Comparison of ENCODE assay signal across 7 mouse cellular contexts in the genomic region with DNA sequence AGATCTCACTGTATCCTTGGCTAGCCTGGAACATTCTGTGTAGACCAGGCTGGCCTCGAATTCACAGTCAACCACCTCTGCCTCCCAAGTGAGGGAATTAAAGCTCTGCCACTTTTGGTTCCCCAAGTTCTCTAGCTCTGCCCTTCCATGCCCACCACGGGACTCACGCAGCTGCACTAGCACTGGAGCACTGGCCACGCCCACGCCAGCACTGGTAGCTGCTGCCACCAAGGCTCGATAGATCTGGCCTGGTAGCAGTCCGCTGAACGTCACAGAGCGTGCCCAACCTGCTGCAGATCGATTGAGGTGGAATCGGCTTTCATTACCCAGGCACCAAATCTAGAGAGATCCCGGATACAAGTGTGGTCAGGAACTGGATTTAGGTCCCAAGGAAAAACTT. TPM values are rescaled to one million over a fixed set of nuclear protein-coding genes. Genes with fewer than 3 reads are reported as not detected.
A peak's percentile ranks its signal among the peaks of the same experiment; 100 is the strongest.
DNase-seq lines count a peak whose midpoint lies in the region; ATAC-seq and TF ChIP-seq lines count a peak whose summit lies in the region.

No protein-coding gene starts in this region.

- no peak overlapping the region for H3K27ac ChIP-seq in forebrain, embryonic 16.5 days (ENCODE audit: low read length)
- H3K27ac ChIP-seq in limb, embryonic 14.5 days (replicated peaks; ENCODE audit: low read depth, low read length) = no peak overlapping the region
- H3K27ac ChIP-seq in midbrain, embryonic 15.5 days = no peak overlapping the region

- H3K9me3 ChIP-seq in forebrain, embryonic 16.5 days (ENCODE audit: control insufficient read depth, low read length) = no peaks in the 10 kb centered on the region
- H3K9me3 ChIP-seq in limb, embryonic 14.5 days (ENCODE audit: control insufficient read depth, low read length) = no peaks in the 10 kb centered on the region
- H3K9me3 ChIP-seq in midbrain, embryonic 15.5 days = no peaks in the 10 kb centered on the region

- TF ChIP-seq POLR2A in limb, embryonic 14.5 days (IDR thresholded peaks at IDR 0.05; ENCODE audit: borderline replicate concordance, extremely low read depth, insufficient read depth, insufficient read length) = no peak

- peak; percentile 31 for ATAC-seq in CD4-positive, CD25-positive, alpha-beta regulatory T cell, adult 4 months
- peak; percentile 47 for ATAC-seq in forebrain, embryonic 16.5 days
- ATAC-seq in limb, embryonic 14.5 days (ENCODE audit: low FRiP score, low read depth) = peak; percentile 10; the same call in 1 of the 2 replicates
- ATAC-seq in midbrain, embryonic 15.5 days (replicated peaks) = peak; percentile 62

- peak overlapping the region; percentile 43 for H3K4me2 ChIP-seq in forebrain, embryonic 16.5 days (ENCODE audit: low read length)
- H3K4me2 ChIP-seq in limb, embryonic 14.5 days (replicated peaks; ENCODE audit: low read depth, low read length, severe bottlenecking) = peak overlapping the region; percentile 51
- peak overlapping the region; percentile 51 for H3K4me2 ChIP-seq in midbrain, embryonic 15.5 days

- H3K36me3 ChIP-seq in forebrain, embryonic 16.5 days (ENCODE audit: control insufficient read depth, insufficient read depth) = no peaks in the 10 kb centered on the region
- no peaks in the 10 kb centered on the region for H3K36me3 ChIP-seq in limb, embryonic 14.5 days (ENCODE audit: control insufficient read depth, insufficient read depth, low read length)
- no peaks in the 10 kb centered on the region for H3K36me3 ChIP-seq in midbrain, embryonic 15.5 days (replicated peaks)

- 34% methylated on average over 12 of the region's 12 CpGs for WGBS in forebrain, embryonic 16.5 days
- WGBS in limb, embryonic 14.5 days = 17% methylated on average over 12 of the region's 12 CpGs
- WGBS in midbrain, embryonic 15.5 days = 25% methylated on average over 12 of the region's 12 CpGs

- H3K9ac ChIP-seq in forebrain, embryonic 16.5 days (replicated peaks; ENCODE audit: low read depth, low read length) = no peak overlapping the region
- H3K9ac ChIP-seq in limb, embryonic 14.5 days (ENCODE audit: low read depth, low read length, severe bottlenecking) = no peak overlapping the region
- H3K9ac ChIP-seq in midbrain, embryonic 15.5 days = no peak overlapping the region

- DNase-seq in B cell, adult 2 months = peak; percentile 54 to 57
- DNase-seq in limb, embryonic 14.5 days (ENCODE audit: low spot score) = no peak
- DNase-seq in frontal cortex, postnatal 25 days (ENCODE audit: low spot score in 2 of 2) = no peak
- no peak for DNase-seq in frontal cortex, postnatal 36 days (ENCODE audit: low spot score in 2 of 2)

- no peaks in the 10 kb centered on the region; the same call in 1 of the 2 replicates for H3K4me1 ChIP-seq in forebrain, embryonic 16.5 days (replicated peaks; ENCODE audit: control insufficient read depth, insufficient read depth, low read length)
- 0 out of 2 replicates have a peak, but pooled peaks cover 5% of the 10 kb centered on the region for H3K4me1 ChIP-seq in limb, embryonic 14.5 days (ENCODE audit: control insufficient read depth, insufficient read depth, low read length)
- H3K4me1 ChIP-seq in midbrain, embryonic 15.5 days = no peaks in the 10 kb centered on the region; the same call in 1 of the 2 replicates

- H3K4me3 ChIP-seq in forebrain, embryonic 16.5 days (replicated peaks; ENCODE audit: low read length) = no peak overlapping the region
- peak overlapping the region; percentile 32 for H3K4me3 ChIP-seq in limb, embryonic 14.5 days (replicated peaks; ENCODE audit: low read length)
- 0 out of 2 replicates have a peak overlapping the region, but pooled peaks have one; percentile 27 for H3K4me3 ChIP-seq in midbrain, embryonic 15.5 days

- H3K27me3 ChIP-seq in forebrain, embryonic 16.5 days (replicated peaks; ENCODE audit: control insufficient read depth, insufficient read depth, low read length) = no peaks in the 10 kb centered on the region
- H3K27me3 ChIP-seq in limb, embryonic 14.5 days (ENCODE audit: control insufficient read depth, insufficient read depth, low read length) = no peaks in the 10 kb centered on the region
- H3K27me3 ChIP-seq in midbrain, embryonic 15.5 days (replicated peaks) = peaks cover 11% of the 10 kb centered on the region

RNA-seq across cellular contexts. Expression of gene Robo3, which starts 11.8 kb away (rescaled TPM):
- not detected for polyA plus RNA-seq in CD4-positive, CD25-positive, alpha-beta regulatory T cell, adult 4 months (2017; shearing (Covaris generic))
- polyA plus RNA-seq in forebrain, embryonic 16.5 days (2015; fragmentation: Nextera tagmentation; extraction: Ambion mirVana) = 1.1 and 3.3 TPM in 2 replicates
- polyA plus RNA-seq in limb, embryonic 14.5 days (2012; rRNA removed) = 0.39 and 0.87 TPM in 2 replicates
- polyA plus RNA-seq in limb, embryonic 14.5 days (2014; fragmentation: Nextera tagmentation; extraction: Ambion mirVana) = 0.07 and 0.21 TPM in 2 replicates
- 4.8 and 10.0 TPM in 2 replicates for polyA plus RNA-seq in midbrain, embryonic 15.5 days (2015; fragmentation: Nextera tagmentation; extraction: Ambion mirVana)

RNA-seq across cellular contexts. Expression of gene Robo4, which starts 19.5 kb away (rescaled TPM):
- not detected for polyA plus RNA-seq in CD4-positive, CD25-positive, alpha-beta regulatory T cell, adult 4 months (2017; shearing (Covaris generic))
- polyA plus RNA-seq in forebrain, embryonic 16.5 days (2015; fragmentation: Nextera tagmentation; extraction: Ambion mirVana) = 4.5 and 4.6 TPM in 2 replicates
- polyA plus RNA-seq in limb, embryonic 14.5 days (2012; rRNA removed) = 13.2 and 17.6 TPM in 2 replicates
- polyA plus RNA-seq in limb, embryonic 14.5 days (2014; fragmentation: Nextera tagmentation; extraction: Ambion mirVana) = 12.4 and 13.8 TPM in 2 replicates
- polyA plus RNA-seq in midbrain, embryonic 15.5 days (2015; fragmentation: Nextera tagmentation; extraction: Ambion mirVana) = 5.2 and 6.2 TPM in 2 replicates

RNA-seq across cellular contexts. Expression of gene Hepacam, which starts 54.1 kb away (rescaled TPM):
- polyA plus RNA-seq in CD4-positive, CD25-positive, alpha-beta regulatory T cell, adult 4 months (2017; shearing (Covaris generic)) = not detected
- polyA plus RNA-seq in forebrain, embryonic 16.5 days (2015; fragmentation: Nextera tagmentation; extraction: Ambion mirVana) = 6.3 and 6.6 TPM in 2 replicates
- 0.05 and 0.11 TPM in 2 replicates for polyA plus RNA-seq in limb, embryonic 14.5 days (2012; rRNA removed)
- polyA plus RNA-seq in limb, embryonic 14.5 days (2014; fragmentation: Nextera tagmentation; extraction: Ambion mirVana) = 0.10 TPM in 1 of 2 replicates, not detected in the other
- polyA plus RNA-seq in midbrain, embryonic 15.5 days (2015; fragmentation: Nextera tagmentation; extraction: Ambion mirVana) = 12.3 and 15.1 TPM in 2 replicates

Comparison
In these comparisons a context has a peak if more than half of its experiments do, and no peak if none do; other contexts are left out.
1. DNase-seq: peak in B cell, adult 2 months (2 of 2); none in limb, embryonic 14.5 days (single experiment), frontal cortex, postnatal 25 days (0 of 2) and frontal cortex, postnatal 36 days (0 of 2).
2. ATAC-seq: peak in every context shown above with its lines; median percentile 62 in midbrain, embryonic 15.5 days; 47 in forebrain, embryonic 16.5 days; 31 in CD4-positive, CD25-positive, alpha-beta regulatory T cell, adult 4 months; 10 in limb, embryonic 14.5 days.
3. Peak in every context shown above with its lines, with median percentiles within 50 percentile points of each other: H3K4me2 ChIP-seq.